Mouse (Mus musculus) liver, embryonic 14.5 days (tissue): ENCODE data around the gene Tfpt.

Source experiments
- CTCF ChIP-seq: IDR thresholded peaks from 2 replicates; pipeline ENCODE4 v1.5.1; 2016; ENCODE audit warnings: antibody characterized with exemption, low read depth, control low read depth
- EP300 ChIP-seq: IDR thresholded peaks from 2 replicates; pipeline ENCODE4 v1.6.1; 2016; ENCODE audit warnings: antibody characterized with exemption, low read depth

DNA sequence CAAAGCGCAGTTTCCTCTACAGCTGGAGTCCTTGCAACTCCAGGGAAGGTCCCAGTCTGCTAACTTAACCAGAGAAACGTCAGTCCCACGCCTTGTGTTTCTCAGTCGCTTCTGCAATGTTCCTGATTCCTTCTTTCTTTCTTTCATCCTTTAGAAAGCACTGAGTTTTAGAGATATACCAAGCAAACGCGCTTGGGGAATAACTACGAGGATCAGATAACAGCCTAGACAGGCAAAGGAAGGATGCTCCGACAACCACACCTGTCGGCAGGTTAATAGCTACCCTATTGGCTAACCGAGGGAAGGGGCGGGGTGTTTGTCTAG is 14.6 kb upstream of the Tfpt start:
- no peak for TF ChIP-seq EP300
- no peak for TF ChIP-seq CTCF
